Mouse (Mus musculus): Measurements from ENCODE around the gene Crmp1.

GRCm38 (mm10) chr5:37245651-37246050 is 3.9 kb downstream of the Crmp1 start:
- TF ChIP-seq RCOR1 (IDR thresholded peaks at IDR 0.05; ENCODE audit: low read depth, low read length) (no peak), MAX (IDR thresholded peaks at IDR 0.05; ENCODE audit: low read length) (no peak), USF1 (IDR thresholded peaks at IDR 0.05; ENCODE audit: low read depth, low read length) (no peak), TAL1 (IDR thresholded peaks at IDR 0.05; ENCODE audit: low read length) (no peak), POLR2A (IDR thresholded peaks at IDR 0.05; ENCODE audit: control insufficient read depth in 1 of 2, insufficient read depth in 1 of 2, low read depth in 1 of 2, low read length in 2 of 2, poor library complexity in 1 of 2) (no peak), USF2 (IDR thresholded peaks at IDR 0.05; ENCODE audit: borderline replicate concordance in 1 of 2, insufficient read depth in 1 of 2, low read depth in 1 of 2, low read length in 2 of 2) (no peak)

All from MEL (cell line).